8 mouse cellular contexts compared by ENCODE assay signal in the genomic region with DNA sequence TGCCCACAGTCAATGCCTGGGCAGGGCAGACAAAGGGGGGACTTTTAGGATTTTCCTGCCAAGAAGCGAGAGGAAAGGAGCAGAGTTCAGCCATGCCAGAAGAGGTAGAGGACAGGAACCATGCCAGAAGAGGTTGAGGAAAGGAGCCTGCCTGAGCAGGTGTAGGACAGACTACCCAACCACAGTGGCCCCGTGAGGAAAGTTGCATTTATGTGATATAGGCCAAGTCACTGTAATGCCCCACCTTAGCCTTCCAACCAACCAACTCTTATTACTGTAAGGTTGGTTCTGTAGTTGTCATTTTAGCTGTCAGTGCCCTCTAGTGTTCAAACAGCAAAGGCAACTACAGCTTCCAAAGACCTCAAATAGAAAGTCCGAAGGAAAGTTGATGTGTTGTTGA. TPM values are rescaled to one million over a fixed set of nuclear protein-coding genes. Genes with fewer than 3 reads are reported as not detected.
DNase-seq lines count a peak whose midpoint lies in the region; ATAC-seq lines count a peak whose summit lies in the region.

No protein-coding gene starts in this region.

- peak; percentile 33 for DNase-seq in heart, adult 18-20 months
- no peak for DNase-seq in heart, postnatal 25 days (ENCODE audit: low spot score)
- DNase-seq in ES-CJ7 (ENCODE audit: low read depth, low spot score): peak; percentile 51
- peak; percentile 56 for DNase-seq in embryo, embryonic 11 days
- DNase-seq in lung, postnatal 25 days (ENCODE audit: low spot score): peak; percentile 28
- DNase-seq in thymus, postnatal 14 days: peak; percentile 48
- no peak for DNase-seq in adrenal gland, adult 8-10 months

- no peaks in the 10 kb centered on the region for H3K27me3 ChIP-seq in intestine, embryonic 16.5 days (replicated peaks; ENCODE audit: control insufficient read depth, insufficient read depth, low read length)

- H3K4me2 ChIP-seq in intestine, embryonic 16.5 days (ENCODE audit: low read depth, low read length): 0 out of 2 replicates have a peak overlapping the region, but pooled peaks have one; percentile 11

- no peaks in the 10 kb centered on the region for H3K4me1 ChIP-seq in intestine, embryonic 16.5 days (ENCODE audit: control insufficient read depth, insufficient read depth, low read length)

- intact Hi-C loops in heart, postnatal 25 days (cut with DNase I): no loop called here

- H3K9me3 ChIP-seq in intestine, embryonic 16.5 days (ENCODE audit: control insufficient read depth, low read length): no peaks in the 10 kb centered on the region

- no peak for ATAC-seq in intestine, embryonic 16.5 days

- WGBS in intestine, embryonic 16.5 days: 56% methylated on average over 3 of the region's 3 CpGs

- no peak overlapping the region for H3K27ac ChIP-seq in intestine, embryonic 16.5 days (ENCODE audit: low read length)

- H3K4me3 ChIP-seq in intestine, embryonic 16.5 days (ENCODE audit: low read length): no peak overlapping the region

- H3K36me3 ChIP-seq in intestine, embryonic 16.5 days (ENCODE audit: control insufficient read depth, insufficient read depth, low read length): no peaks in the 10 kb centered on the region

- no peak overlapping the region for H3K9ac ChIP-seq in intestine, embryonic 16.5 days (ENCODE audit: low read depth, low read length)

RNA-seq across cellular contexts. Expression of a gene that starts 0.9 kb away (rescaled TPM):
- 1 to 10 TPM; 2.0 to 2.1 TPM for total RNA-seq in heart, adult 18-20 months (2021)
- 1 to 10 TPM; 2.3 to 4.0 TPM for total RNA-seq in heart, postnatal 25 days (2021)
- polyA plus RNA-seq in intestine, embryonic 16.5 days (2015; fragmentation: Nextera tagmentation; extraction: Ambion mirVana): 0.72 and 0.95 TPM in 2 replicates
- 1 to 10 TPM; 2.5 to 4.0 (median 3.5) TPM for total RNA-seq in adrenal gland, adult 8-10 months (2022)

RNA-seq across cellular contexts. Expression of a gene that starts 17.0 kb away (rescaled TPM):
- total RNA-seq in heart, adult 18-20 months (2021): under 1 TPM; 0.08 to 0.10 TPM
- under 1 TPM; 0.10 to 0.31 TPM for total RNA-seq in heart, postnatal 25 days (2021)
- polyA plus RNA-seq in intestine, embryonic 16.5 days (2015; fragmentation: Nextera tagmentation; extraction: Ambion mirVana): 0.16 and 0.17 TPM in 2 replicates
- total RNA-seq in adrenal gland, adult 8-10 months (2022): under 1 TPM; 0.15 to 0.30 (median 0.23) TPM

Comparison
In these comparisons a context has a peak if more than half of its experiments do, and no peak if none do; other contexts are left out.
1. DNase-seq: peak in heart, adult 18-20 months (2 of 2), ES-CJ7 (single experiment), embryo, embryonic 11 days (single experiment), lung, postnatal 25 days (single experiment) and thymus, postnatal 14 days (single experiment); none in heart, postnatal 25 days (single experiment) and adrenal gland, adult 8-10 months (single experiment).